Mouse (Mus musculus) right cerebral cortex, postnatal 36 days (tissue): ENCODE data around the gene Med29.

ENCODE experiments used
- DNase-seq, 2 experiments: peaks; one replicate each; pipeline ENCODE4 v3.0.0; 2022; ENCODE audit warnings: low spot score in 2 of 2, mixed read lengths in 1 of 2

Med29 gene

DNA sequence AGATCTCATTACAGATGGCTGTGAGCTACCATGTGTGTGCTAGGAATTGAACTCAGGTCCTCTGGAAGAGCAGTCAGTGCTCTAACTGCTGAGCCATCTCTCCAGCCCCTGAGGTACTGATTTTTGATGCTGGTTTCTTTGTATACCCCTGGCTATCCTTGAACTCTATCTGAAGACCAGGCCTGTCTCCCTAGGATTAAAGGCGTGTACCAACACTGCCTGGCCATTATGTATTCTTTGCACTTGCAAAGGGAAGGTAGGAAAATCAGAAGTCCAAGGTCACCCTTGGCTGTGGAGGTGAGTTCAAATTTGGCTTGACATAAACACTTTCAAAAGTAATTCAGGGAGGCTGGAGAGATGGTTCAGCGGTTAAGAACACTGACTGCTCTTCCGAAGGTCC, 37.9 kb downstream of the Med29 start:
- DNase-seq: no peak

DNA sequence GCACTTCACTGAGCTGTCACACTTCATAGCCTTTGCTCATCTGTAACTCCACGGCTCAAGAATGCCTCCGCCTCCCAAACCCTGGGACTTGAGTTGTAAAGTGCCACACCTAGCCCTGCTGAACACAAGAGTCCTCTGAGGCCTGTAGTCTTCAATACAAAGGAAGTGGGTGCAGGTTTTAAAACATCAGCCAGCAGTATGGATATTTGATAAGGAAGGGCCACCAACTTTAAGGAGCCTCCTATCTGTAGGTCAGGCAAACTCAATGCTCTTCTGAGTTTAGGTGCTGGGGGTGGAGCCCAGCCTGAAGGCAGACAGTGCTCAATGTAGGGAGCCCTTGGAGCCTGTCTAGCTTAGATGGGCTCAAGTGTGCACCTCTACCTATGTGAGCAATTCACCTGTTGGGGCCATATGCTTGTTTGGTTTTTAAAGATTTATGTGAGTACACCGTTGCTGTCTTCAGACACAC, 38.4 kb downstream of the Med29 start:
- DNase-seq: no peak

DNA sequence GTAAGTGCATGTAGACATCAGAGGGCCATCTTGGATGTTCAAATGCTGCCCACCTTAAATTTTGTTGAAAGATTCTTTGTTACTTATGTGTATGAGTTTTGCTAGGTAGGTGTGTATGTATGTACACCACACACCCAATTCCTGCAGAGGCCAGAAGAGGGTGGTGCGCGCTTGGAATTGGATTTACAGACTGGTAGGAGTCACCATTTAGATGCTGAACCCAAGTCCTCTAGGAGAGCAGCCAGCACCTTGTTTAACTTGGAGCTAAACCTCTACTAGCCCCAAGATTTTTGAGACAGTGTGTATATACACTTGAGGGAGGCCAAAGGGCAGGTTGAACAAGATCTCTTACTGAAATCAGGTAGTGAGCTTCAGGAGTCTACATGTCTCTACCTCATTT, 39.2 kb downstream of the Med29 start:
- DNase-seq: no peak

DNA sequence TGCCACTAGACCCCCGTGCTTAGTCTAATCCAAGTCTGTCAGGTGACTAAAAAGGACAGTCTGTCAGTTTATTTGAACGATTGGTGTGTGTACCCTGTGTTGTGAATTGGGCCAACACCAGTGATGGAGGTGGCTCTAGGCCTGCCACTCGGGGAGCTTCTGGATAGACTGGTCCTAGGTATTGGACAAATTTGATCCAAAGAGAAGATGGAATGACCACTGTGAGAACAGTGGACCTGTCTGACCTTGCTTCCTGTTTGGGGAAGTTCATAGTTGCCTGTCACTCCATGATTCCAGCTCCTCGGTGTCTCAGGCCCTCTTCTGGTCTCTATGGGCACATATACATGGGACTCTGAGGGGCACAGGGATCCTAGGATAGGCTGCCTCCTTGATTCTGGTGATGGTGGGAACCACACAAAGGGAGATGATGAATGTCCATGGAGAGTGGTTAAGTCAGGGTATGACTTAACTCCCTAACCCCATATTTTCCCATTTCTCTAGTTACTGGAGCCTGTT, 40.8 kb downstream of the Med29 start:
- no peak for DNase-seq

DNA sequence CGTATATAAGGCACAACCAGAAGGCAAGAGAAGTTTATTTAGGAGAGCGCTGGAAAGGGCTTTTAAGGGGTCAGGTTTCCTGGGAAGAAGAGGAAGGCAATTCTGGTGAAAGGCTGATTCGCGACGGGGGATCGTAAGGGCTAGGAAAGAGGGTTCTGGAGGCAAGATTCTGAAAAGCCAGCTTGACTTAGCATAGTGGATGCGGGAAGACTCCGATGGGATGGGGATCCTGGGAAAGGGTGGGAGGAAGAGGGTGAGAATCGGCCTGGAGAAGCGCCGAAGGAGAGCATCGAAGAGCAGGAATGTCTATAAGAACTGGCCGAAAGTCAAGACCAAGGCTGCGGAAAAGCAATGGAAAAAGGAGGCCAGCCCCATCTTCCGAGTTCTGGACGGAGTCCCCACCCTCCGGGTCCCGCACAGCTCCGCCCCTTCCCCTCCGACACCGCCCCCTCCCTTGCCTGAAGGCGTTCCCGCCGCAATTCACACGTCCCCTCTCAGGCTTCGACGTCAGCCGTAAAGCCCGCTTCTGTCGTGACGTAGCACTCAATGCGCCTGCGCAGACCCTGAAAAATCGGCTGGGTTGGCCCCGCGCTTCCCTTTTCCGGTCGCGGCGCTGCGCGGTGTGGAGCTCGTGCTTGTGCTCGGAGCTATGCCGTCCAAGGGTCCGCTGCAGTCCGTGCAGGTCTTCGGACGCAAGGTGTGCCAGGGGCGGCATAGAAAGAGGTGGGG, 42.2 kb downstream of the Med29 start, which contains the start of gene Rps16:
Rps16 (plus strand) TSS at position 498 of the 729 bp plus-strand sequence.
- peak; percentile 93 to 96 for DNase-seq

DNA sequence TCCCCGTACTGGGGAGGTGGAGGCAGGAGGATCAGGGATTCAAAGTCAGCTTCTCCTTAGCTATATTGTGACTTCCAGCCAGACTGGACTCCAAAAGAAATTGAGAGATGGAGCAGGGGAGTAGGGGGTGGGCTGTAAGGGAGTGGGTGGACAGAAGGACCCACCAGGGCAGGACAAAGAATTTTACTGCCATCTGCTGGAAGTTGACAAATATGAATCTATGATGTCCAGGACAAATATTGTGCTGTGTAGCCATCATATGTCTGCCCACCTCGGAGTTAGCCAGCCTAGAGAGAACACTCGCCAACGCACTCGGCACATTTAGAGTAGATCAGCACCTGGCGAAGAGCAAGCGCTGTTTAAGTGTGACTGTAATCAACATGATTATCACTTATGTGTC, 43.9 kb downstream of the Med29 start:
- DNase-seq: no peak

DNA sequence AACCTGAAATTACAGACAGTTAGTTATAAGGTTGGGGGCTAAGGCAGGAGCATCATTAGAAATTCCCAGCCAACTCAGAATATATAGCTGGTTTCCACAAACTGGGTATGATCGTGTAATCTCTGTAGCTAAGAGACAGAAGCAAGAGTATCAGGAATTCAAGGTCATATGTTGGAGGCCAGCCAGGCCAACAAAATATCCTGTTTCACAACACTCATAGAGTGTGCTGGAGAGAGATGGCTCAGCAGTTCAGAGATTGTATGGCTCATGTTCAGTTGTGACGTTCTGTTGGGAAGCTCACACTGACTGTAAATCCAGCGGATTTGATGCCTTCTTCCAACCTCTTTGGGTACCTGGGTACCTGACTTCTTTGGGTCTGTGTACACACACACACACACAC, 44.8 kb downstream of the Med29 start:
- DNase-seq: no peak

DNA sequence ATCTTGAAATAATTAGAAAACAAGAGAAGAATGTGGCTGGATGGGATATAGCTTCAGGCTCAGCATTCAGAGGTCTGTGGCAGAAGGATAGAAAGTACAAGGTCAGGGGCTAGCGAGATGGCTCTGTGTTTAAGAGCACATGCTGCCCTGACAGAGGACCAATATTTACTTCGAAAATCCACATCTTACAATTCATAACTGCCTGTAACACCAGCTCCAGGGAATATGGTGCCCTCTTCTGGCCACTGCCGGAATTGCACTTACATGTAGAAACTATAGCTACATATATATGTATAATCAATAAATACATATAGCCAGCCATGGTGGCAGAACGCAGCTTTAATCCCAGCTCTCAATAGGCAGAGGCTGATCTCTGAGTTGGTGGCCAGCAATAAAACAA, 47.9 kb downstream of the Med29 start:
- peak in 1 of 2 experiments; percentile 36 for DNase-seq

DNA sequence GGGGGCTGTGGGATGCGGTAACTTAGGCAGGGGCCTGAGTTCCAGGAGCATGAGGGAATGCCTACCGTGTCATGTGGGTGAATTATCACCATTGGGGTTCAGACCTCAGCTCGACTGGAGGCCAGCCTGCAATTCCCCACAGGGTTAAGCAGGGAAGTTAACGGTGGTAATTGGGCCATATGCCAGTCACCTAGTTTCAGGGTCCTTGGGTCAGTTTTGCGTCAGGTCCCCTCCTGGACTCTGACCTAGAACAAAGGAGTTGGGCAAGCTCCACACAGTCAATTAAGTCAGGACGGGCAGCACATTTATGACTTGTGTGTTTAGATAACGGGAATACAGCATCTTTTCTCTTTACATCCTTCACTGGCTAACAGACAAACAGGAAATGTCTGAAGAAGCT, 51.1 kb downstream of the Med29 start:
- DNase-seq: no peak

DNA sequence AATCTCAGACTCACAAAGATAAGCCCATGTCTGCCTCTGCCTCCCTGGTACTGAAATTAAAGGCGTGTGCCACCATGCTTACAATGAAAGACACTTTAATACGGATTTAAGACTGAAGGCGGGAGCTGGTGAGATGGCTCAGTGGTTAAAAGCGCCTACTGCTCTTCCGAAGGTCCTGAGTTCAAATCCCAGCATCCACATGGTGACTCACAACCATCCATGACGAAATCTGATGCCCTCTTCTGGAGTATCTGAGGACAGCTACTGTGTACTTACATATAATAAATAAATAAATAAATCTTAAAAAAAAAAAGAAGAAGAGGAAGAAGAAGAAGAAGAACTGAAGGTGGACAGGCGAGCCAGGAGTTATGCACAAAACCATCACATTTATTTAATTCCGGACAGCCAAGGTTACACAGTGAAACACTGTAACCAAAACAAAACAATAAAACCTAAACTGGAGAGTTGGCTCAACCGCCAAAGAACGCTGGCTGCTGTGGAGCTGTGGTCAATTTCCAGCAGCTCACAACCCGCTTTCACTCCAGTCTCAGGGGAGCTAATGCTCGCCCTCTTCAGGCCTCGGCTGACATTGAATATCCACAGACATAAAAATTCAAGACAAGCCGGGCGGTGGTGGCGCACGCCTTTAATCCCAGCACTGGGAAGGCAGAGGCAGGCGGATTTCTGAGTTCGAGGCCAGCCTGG, 53.1 kb downstream of the Med29 start:
- DNase-seq: no peak

DNA sequence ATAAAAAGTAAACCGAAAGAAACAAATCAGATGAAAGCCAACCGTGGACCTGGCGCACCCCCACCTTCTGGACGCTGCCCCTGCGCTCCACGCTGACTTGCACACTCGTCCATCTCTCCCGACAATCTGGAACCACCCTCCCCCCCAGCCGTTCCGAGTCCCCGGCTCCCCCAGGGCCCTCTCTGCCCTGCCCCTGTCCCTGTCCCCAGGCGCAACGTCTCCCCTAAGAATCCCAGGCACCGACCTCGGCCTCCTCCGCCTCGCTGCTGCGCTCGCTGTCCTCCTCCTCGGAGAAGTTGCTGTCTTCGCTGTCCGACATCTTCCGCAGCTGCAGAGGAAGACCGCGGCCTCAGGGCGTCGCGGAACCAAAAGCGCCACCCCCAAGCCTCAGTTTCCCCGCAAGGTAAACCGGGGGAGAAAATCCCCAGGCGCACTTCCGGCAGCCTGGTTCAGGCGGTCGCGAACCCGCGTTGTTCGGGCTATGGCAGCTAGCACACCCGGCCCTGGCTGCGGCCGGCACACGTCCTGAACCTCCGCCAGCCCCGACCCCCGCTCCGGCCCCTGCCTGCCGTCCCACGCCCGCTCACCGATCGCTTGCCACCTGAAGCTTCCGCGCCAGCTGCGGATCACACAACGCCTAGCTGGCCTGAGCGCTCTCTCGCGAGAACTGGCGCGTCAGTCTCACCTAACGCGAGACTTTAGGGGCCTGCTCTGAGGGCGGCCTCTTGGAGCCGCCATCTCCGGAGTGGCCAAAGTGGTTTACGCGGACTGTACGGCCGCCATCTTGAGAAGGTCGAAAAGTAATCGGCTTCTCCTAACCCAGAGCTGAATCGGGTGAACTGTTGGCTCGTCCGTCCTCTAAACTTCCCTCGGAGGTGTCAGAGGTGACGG, 54.2 kb downstream of the Med29 start, which contains the start of gene Supt5:
Supt5 (minus strand) TSS at position 639 of the 891 bp plus-strand sequence.
- DNase-seq: peak; percentile 95 to 96
